Mouse (Mus musculus): Measurements from ENCODE around the gene Camkmt. TPM values are rescaled to one million over a fixed set of nuclear protein-coding genes. Genes with fewer than 3 reads are reported as not detected.

Camkmt gene
- polyA plus RNA-seq, 1 experiment from 2014 or later: 17.8 TPM

DNA sequence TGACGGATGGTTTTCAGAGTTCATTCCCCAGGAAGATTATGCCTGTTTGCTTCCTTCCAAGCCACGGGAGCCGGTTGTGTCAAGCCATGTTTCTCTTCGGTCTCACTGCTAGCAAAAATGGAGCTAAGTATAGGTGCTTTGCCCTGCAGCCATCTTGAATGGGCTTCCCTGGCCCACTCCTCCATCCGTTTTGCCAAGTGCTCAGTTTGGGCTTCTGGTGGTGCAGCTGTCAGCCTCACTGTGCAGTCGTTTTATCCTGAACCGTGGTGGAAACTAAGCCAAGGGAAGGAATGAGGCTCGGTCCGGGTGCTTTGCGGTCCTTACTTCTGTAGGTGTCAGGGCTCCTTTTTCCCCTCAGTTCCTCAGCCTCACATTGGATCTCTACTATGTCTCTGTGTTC, 263.3 kb downstream of the Camkmt start:
- Histone ChIP-seq H3K4me2 (replicated peaks; ENCODE audit: low read depth, low read length) (no peak overlapping the region), H3K27me3 (ENCODE audit: control insufficient read depth, insufficient read depth, low read length) (no peaks in the 10 kb centered on the region), H3K9ac (replicated peaks; ENCODE audit: low read depth, low read length) (no peak overlapping the region), H3K27ac (ENCODE audit: low read length) (no peak overlapping the region), H3K4me3 (ENCODE audit: low read depth, low read length) (no peak overlapping the region), H3K9me3 (ENCODE audit: control insufficient read depth, low read depth, low read length) (no peaks in the 10 kb centered on the region), H3K36me3 (ENCODE audit: control insufficient read depth, insufficient read depth, low read length) (no peaks in the 10 kb centered on the region), H3K4me1 (ENCODE audit: control insufficient read depth, insufficient read depth, low read length) (no peaks in the 10 kb centered on the region)
- WGBS: 76% methylated on average over 10 of the region's 10 CpGs
- ATAC-seq (ENCODE audit: insufficient number of reproducible peaks, insufficient read depth, low FRiP score, low read depth): no peak

- H3K4me2 ChIP-seq (replicated peaks; ENCODE audit: low read depth, low read length): no peak overlapping the region
- no peaks in the 10 kb centered on the region for H3K36me3 ChIP-seq (ENCODE audit: control insufficient read depth, insufficient read depth, low read length)
- H3K9me3 ChIP-seq (ENCODE audit: control insufficient read depth, low read depth, low read length): no peaks in the 10 kb centered on the region
- H3K27ac ChIP-seq (ENCODE audit: low read length): no peak overlapping the region
- no peak overlapping the region for H3K9ac ChIP-seq (replicated peaks; ENCODE audit: low read depth, low read length)
- ATAC-seq (ENCODE audit: insufficient number of reproducible peaks, insufficient read depth, low FRiP score, low read depth): no peak
- H3K4me1 ChIP-seq (ENCODE audit: control insufficient read depth, insufficient read depth, low read length): no peaks in the 10 kb centered on the region
- no peak overlapping the region for H3K4me3 ChIP-seq (ENCODE audit: low read depth, low read length)
- H3K27me3 ChIP-seq (ENCODE audit: control insufficient read depth, insufficient read depth, low read length): no peaks in the 10 kb centered on the region
- 88% methylated on average over 9 of the region's 9 CpGs for WGBS
Observed at GRCm38 (mm10) chr17:85355356-85355755, 265.0 kb downstream of the Camkmt start.

DNA sequence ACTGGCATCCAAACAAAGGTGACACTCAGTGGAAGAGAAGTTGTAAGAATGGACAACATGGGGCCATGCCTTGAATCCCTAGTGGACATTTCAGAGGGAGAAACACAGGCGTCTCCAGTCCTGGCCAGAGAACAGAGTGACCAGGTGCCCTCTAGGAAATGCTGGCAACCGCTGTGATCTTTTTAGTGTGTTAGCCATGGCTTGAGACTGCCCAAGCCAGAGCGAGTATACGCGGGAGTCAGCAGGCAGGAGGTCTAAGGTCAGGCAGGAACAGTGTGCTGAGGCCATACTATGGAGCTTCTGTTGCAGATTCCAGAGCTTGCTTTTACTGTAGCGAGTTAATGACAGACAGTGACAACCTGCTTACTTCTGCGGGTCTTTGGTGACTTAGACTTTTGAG, 270.7 kb downstream of the Camkmt start:
- no peak overlapping the region for H3K27ac ChIP-seq (ENCODE audit: low read length)
- WGBS: 76% methylated on average over 7 of the region's 7 CpGs
- H3K4me3 ChIP-seq (ENCODE audit: low read depth, low read length): no peak overlapping the region
- H3K27me3 ChIP-seq (ENCODE audit: control insufficient read depth, insufficient read depth, low read length): no peaks in the 10 kb centered on the region
- H3K36me3 ChIP-seq (ENCODE audit: control insufficient read depth, insufficient read depth, low read length): no peaks in the 10 kb centered on the region
- H3K4me2 ChIP-seq (replicated peaks; ENCODE audit: low read depth, low read length): no peak overlapping the region
- H3K4me1 ChIP-seq (ENCODE audit: control insufficient read depth, insufficient read depth, low read length): no peaks in the 10 kb centered on the region
- H3K9me3 ChIP-seq (ENCODE audit: control insufficient read depth, low read depth, low read length): no peaks in the 10 kb centered on the region
- ATAC-seq (ENCODE audit: insufficient number of reproducible peaks, insufficient read depth, low FRiP score, low read depth): no peak
- no peak overlapping the region for H3K9ac ChIP-seq (replicated peaks; ENCODE audit: low read depth, low read length)

- 92% methylated on average over 5 of the region's 5 CpGs for WGBS
- ATAC-seq (ENCODE audit: insufficient number of reproducible peaks, insufficient read depth, low FRiP score, low read depth): no peak
- H3K9ac ChIP-seq (replicated peaks; ENCODE audit: low read depth, low read length): no peak overlapping the region
Observed at GRCm38 (mm10) chr17:85367319-85367718, 277.0 kb downstream of the Camkmt start.

GRCm38 (mm10) chr17:85368776-85369175, 278.4 kb downstream of the Camkmt start:
- no peaks in the 10 kb centered on the region for H3K4me1 ChIP-seq (ENCODE audit: control insufficient read depth, insufficient read depth, low read length)
- H3K4me2 ChIP-seq (replicated peaks; ENCODE audit: low read depth, low read length): no peak overlapping the region
- no peaks in the 10 kb centered on the region for H3K27me3 ChIP-seq (ENCODE audit: control insufficient read depth, insufficient read depth, low read length)
- H3K4me3 ChIP-seq (ENCODE audit: low read depth, low read length): no peak overlapping the region
- H3K27ac ChIP-seq (ENCODE audit: low read length): no peak overlapping the region
- WGBS: 67% methylated on average over 8 of the region's 8 CpGs
- no peaks in the 10 kb centered on the region for H3K36me3 ChIP-seq (ENCODE audit: control insufficient read depth, insufficient read depth, low read length)
- H3K9me3 ChIP-seq (ENCODE audit: control insufficient read depth, low read depth, low read length): no peaks in the 10 kb centered on the region
- no peak overlapping the region for H3K9ac ChIP-seq (replicated peaks; ENCODE audit: low read depth, low read length)
- no peak for ATAC-seq (ENCODE audit: insufficient number of reproducible peaks, insufficient read depth, low FRiP score, low read depth)

More at GRCm38 (mm10) chr17:85367319-85367718, 277.0 kb downstream of the Camkmt start:
- Histone ChIP-seq H3K27ac (ENCODE audit: low read length) (no peak overlapping the region), H3K27me3 (ENCODE audit: control insufficient read depth, insufficient read depth, low read length) (no peaks in the 10 kb centered on the region), H3K9me3 (ENCODE audit: control insufficient read depth, low read depth, low read length) (no peaks in the 10 kb centered on the region), H3K4me2 (replicated peaks; ENCODE audit: low read depth, low read length) (no peak overlapping the region), H3K4me3 (ENCODE audit: low read depth, low read length) (no peak overlapping the region), H3K4me1 (ENCODE audit: control insufficient read depth, insufficient read depth, low read length) (no peaks in the 10 kb centered on the region), H3K36me3 (ENCODE audit: control insufficient read depth, insufficient read depth, low read length) (no peaks in the 10 kb centered on the region)

DNA sequence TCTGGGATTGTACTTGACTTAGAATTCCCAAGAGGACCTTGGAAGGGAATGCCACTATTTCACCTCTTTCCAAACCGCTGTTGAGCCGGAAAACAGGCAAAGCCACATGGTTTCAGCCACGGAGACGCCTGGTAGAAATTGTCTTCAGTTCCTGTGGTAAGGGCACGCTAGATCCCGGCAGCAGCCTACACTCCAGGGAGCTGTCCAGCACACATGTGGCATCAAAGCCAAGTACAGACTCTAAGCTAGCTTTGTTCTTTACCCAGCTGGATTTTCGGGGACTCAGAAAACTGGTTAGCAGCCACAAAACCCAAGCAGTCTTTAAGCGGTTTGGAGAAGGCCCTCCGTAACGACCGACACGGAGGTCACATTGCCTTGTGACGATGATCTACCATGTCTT, 281.7 kb downstream of the Camkmt start:
- H3K27ac ChIP-seq (ENCODE audit: low read length): no peak overlapping the region
- no peaks in the 10 kb centered on the region for H3K27me3 ChIP-seq (ENCODE audit: control insufficient read depth, insufficient read depth, low read length)
- ATAC-seq (ENCODE audit: insufficient number of reproducible peaks, insufficient read depth, low FRiP score, low read depth): no peak
- WGBS: 65% methylated on average over 13 of the region's 13 CpGs
- H3K4me3 ChIP-seq (ENCODE audit: low read depth, low read length): no peak overlapping the region
- no peak overlapping the region for H3K9ac ChIP-seq (replicated peaks; ENCODE audit: low read depth, low read length)
- no peaks in the 10 kb centered on the region for H3K36me3 ChIP-seq (ENCODE audit: control insufficient read depth, insufficient read depth, low read length)
- no peak overlapping the region for H3K4me2 ChIP-seq (replicated peaks; ENCODE audit: low read depth, low read length)
- H3K4me1 ChIP-seq (ENCODE audit: control insufficient read depth, insufficient read depth, low read length): peaks cover 11% of the 10 kb centered on the region; the same call in 1 of the 2 replicates
- H3K9me3 ChIP-seq (ENCODE audit: control insufficient read depth, low read depth, low read length): no peaks in the 10 kb centered on the region

- H3K4me2 ChIP-seq (replicated peaks; ENCODE audit: low read depth, low read length): no peak overlapping the region
- H3K4me3 ChIP-seq (ENCODE audit: low read depth, low read length): no peak overlapping the region
- H3K9ac ChIP-seq (replicated peaks; ENCODE audit: low read depth, low read length): no peak overlapping the region
- H3K4me1 ChIP-seq (ENCODE audit: control insufficient read depth, insufficient read depth, low read length): peaks cover 13% of the 10 kb centered on the region; the same call in 1 of the 2 replicates
- H3K27me3 ChIP-seq (ENCODE audit: control insufficient read depth, insufficient read depth, low read length): no peaks in the 10 kb centered on the region
- H3K36me3 ChIP-seq (ENCODE audit: control insufficient read depth, insufficient read depth, low read length): no peaks in the 10 kb centered on the region
- no peaks in the 10 kb centered on the region for H3K9me3 ChIP-seq (ENCODE audit: control insufficient read depth, low read depth, low read length)
- WGBS: 86% methylated on average over 7 of the region's 7 CpGs
- no peak for ATAC-seq (ENCODE audit: insufficient number of reproducible peaks, insufficient read depth, low FRiP score, low read depth)
- H3K27ac ChIP-seq (ENCODE audit: low read length): no peak overlapping the region
Observed at GRCm38 (mm10) chr17:85372523-85372922, 282.2 kb downstream of the Camkmt start.

DNA sequence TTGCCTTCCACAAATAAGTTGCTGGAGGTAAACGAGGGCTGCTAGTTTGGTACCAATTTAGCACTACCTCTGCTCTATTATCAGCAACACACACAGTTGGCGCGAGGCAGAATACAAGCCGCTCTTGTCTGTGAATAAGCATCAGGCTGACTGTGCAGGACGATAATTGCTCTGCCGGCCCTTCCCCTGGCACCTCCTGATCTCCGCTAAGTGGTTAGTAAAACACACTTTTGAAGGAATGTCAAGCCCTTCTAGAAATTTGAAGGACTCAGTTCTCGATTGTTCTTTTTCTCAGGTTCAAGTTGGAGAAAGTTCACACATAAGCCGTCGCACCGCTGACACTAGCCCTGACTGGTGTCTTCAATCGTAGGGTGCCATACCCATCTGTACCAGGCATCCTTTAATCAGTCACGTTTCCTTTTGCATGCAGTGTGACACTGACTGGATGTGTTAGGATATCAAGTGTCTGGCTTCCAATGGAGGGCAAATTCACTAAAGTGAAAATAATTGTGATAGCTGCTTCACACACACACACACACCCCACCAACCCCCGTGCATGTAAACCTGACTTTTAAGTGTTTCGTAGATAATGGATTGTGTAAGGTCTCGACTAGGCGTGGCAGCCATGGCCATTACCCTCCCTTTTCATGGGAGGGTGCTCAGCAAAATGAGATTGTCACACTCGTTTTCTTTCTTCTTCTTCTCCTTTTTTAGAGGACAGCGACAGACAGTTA, 283.9 kb downstream of the Camkmt start:
- H3K27ac ChIP-seq (ENCODE audit: low read length): no peak overlapping the region
- ATAC-seq (ENCODE audit: insufficient number of reproducible peaks, insufficient read depth, low FRiP score, low read depth): no peak
- no peaks in the 10 kb centered on the region for H3K9me3 ChIP-seq (ENCODE audit: control insufficient read depth, low read depth, low read length)
- no peaks in the 10 kb centered on the region for H3K36me3 ChIP-seq (ENCODE audit: control insufficient read depth, insufficient read depth, low read length)
- H3K4me2 ChIP-seq (replicated peaks; ENCODE audit: low read depth, low read length): no peak overlapping the region
- no peak overlapping the region for H3K9ac ChIP-seq (replicated peaks; ENCODE audit: low read depth, low read length)
- no peak overlapping the region for H3K4me3 ChIP-seq (ENCODE audit: low read depth, low read length)
- H3K4me1 ChIP-seq (ENCODE audit: control insufficient read depth, insufficient read depth, low read length): peaks cover 13% of the 10 kb centered on the region; the same call in 1 of the 2 replicates
- no peaks in the 10 kb centered on the region for H3K27me3 ChIP-seq (ENCODE audit: control insufficient read depth, insufficient read depth, low read length)
- 77% methylated on average over 19 of the region's 19 CpGs for WGBS

DNA sequence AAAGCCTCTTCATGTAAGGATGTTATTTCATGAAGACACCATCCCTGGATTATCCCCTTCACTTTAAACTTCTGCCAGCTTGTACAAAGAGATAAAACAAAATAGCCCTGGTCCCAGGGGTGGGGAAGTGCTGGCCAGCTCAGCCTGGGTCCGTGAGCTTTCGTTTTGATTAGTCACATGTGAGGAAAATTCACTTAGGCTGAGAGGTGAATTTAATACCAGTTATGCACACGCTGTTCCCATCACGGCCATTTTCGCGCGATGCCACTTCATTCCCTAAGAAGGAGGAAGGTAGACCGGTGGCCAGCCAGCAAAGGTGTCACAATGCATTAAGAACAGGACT, 284.5 kb downstream of the Camkmt start:
- 60% methylated on average over 8 of the region's 8 CpGs for WGBS
- Histone ChIP-seq H3K27me3 (ENCODE audit: control insufficient read depth, insufficient read depth, low read length) (no peaks in the 10 kb centered on the region), H3K4me2 (replicated peaks; ENCODE audit: low read depth, low read length) (no peak overlapping the region), H3K9me3 (ENCODE audit: control insufficient read depth, low read depth, low read length) (no peaks in the 10 kb centered on the region), H3K4me3 (ENCODE audit: low read depth, low read length) (no peak overlapping the region), H3K9ac (replicated peaks; ENCODE audit: low read depth, low read length) (no peak overlapping the region), H3K27ac (ENCODE audit: low read length) (peak overlapping the region; percentile 36; the same call in 1 of the 2 replicates), H3K4me1 (ENCODE audit: control insufficient read depth, insufficient read depth, low read length) (peaks cover 13% of the 10 kb centered on the region; the same call in 1 of the 2 replicates), H3K36me3 (ENCODE audit: control insufficient read depth, insufficient read depth, low read length) (no peaks in the 10 kb centered on the region)
- ATAC-seq (ENCODE audit: insufficient number of reproducible peaks, insufficient read depth, low FRiP score, low read depth): no peak
